Mouse (Mus musculus): ENCODE measurements around the gene Stx3.

GRCm38 (mm10) chr19:11800531-11801315, 18.5 kb downstream of the Stx3 start:
- TF ChIP-seq CTCF (conservative IDR thresholded peaks at IDR 0.05; ENCODE audit: low read length), result no peak
- no peak for TF ChIP-seq POU5F1 (IDR thresholded peaks at IDR 0.05; ENCODE audit: borderline replicate concordance, low read length)
